Mouse (Mus musculus) central nervous system, embryonic 18 days (tissue): ENCODE data around the gene Gnaz. TPM values are rescaled to one million over a fixed set of nuclear protein-coding genes. Genes with fewer than 3 reads are reported as not detected.

ENCODE experiments used
- polyA plus RNA-seq: library from polyadenylated mRNA; depleted of rRNA; stranded (reverse); fragments of >200 nt; gene quantifications from 2 replicates; pipeline ENCODE4 v1.2.3, GENCODE M21; 2012; rRNA removed

Gnaz gene
- polyA plus RNA-seq, result 74.9 and 80.4 TPM in 2 replicates

DNA sequence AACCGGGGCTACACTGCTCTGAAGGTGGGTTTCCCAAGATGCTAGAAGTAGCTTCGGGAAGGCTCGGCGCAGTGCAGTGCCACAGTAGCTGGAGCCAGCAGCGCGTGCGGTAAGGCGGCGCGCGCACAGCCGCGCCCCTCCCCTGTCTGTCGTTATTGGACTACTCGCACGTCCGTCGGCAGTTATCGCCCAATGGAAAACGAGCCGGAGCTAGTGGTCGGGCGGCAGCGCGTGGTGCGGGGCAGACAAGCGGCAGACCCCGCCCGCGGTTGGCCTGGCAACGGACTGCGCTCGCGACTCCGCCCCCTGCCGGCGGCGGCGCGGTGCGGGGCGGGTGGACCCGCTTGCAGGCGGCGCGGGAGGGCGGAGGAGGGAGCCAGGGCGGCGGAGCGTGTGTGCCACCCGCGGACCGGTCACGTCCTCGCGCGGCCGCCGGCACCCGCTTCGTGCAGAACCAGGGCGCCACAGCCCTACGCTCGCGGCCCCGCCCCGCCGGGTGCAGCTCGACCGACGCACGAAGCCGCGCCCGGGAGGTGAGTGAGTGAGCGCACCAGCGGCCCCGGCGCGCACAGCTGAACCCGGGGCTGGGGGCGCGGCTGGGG lies at the start of gene Gnaz:
Gene Gnaz, plus strand, starts transcription at position 328 of the 602 bp plus-strand sequence.

DNA sequence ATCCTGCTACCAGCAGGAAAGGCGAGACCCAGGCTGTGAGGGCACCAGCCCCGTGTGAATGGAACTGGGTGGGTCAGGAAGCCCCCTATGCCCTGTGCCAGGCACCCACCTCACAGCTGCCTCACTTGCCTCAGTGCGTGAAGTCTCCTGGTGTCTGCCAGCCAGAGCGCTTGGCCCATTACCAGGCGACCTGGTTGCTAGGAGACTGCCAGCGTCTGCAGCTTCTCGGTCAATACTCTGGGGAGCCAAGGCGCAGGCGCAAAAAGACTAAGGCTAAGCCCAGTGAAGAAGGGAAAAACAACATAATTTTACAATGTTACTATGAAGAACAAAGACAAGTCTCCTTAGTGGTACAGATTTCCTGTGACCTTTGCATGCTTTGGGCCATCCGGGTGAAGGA lies 65.4 kb downstream of the Gnaz start, which contains the start of gene Rsph14:
Gene Rsph14, minus strand, starts transcription at position 192 of the 400 bp plus-strand sequence.

DNA sequence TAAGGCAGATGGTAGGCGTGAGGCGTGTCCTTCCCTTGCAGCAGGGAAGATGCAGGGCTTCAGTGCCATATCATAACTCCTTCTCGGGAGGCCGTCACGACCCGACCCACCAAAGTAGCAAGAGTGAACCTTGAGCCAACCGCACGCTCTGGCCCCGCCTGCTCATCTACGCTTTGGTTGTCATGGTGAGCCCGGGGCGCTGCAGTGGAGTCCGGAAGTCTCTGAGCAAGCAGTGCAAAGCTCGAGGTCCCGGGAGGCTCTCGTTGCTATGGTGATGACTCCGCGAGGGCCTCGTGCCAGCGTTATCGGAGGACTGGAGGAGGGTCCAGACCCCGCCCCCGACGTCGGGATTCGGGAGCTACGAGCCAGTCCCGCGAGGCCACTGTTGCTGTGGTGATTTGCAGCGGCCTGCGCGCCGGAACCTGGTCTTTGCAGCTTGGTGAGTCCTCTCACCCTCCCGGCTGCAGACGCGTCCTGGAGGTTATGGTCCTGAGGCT lies 70.0 kb downstream of the Gnaz start, which contains the start of gene Rab36:
Gene Rab36, plus strand, starts transcription at position 176 of the 497 bp plus-strand sequence.

GRCm38 (mm10) chr10:75060217-75060842 lies 93.4 kb downstream of the Gnaz start, which contains the start of gene Bcr:
Gene Bcr, plus strand, starts transcription at chr10:75060592.

Other genes with a start within 250 kb of the Gnaz start
- gene Rsph14, start 65.4 kb downstream of the Gnaz start, polyA plus RNA-seq, result 0.45 and 0.68 TPM in 2 replicates
- 24.9 and 26.9 TPM in 2 replicates for gene Rab36, start 69.9 kb downstream of the Gnaz start, polyA plus RNA-seq
- gene Bcr, start 93.4 kb downstream of the Gnaz start, polyA plus RNA-seq, result 53.4 and 61.1 TPM in 2 replicates
- gene Specc1l, start 244.9 kb downstream of the Gnaz start, polyA plus RNA-seq, result 33.5 and 34.6 TPM in 2 replicates